In the genomic region with DNA sequence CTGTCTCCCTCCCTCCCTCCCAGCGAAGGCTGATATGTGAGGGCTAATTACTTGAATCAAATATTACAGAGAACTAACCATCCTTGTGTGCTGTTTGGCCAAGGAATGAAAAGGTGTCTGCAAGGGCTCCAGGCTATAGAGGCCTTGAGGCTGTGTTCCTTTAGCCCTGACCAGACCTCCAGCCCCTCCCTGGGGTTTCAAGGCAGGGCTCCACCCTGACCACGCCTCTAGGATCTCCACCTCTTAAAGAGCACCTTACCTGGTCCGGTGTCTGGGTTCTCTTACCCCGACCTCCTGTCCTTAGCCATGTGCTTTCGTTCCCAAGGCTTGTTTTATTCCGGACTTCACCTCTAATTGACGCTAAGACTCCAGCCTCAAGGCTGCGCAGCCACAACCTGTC, we compare ENCODE assay signal across 10 mouse cellular contexts.
A peak's percentile ranks its signal among the peaks of the same experiment; 100 is the strongest.
DNase-seq lines count a peak whose midpoint lies in the region; ATAC-seq and TF ChIP-seq lines count a peak whose summit lies in the region.
"Had no signal": no experiment of that assay in that cellular context is flagged by ENCODE, and none has a peak within 500 bp of the region (broad histone marks: within the 10 kb centered on the region; RNA-seq: fewer than 3 reads in every experiment).

No protein-coding gene starts in this region.

- 31% methylated on average over 8 of the region's 8 CpGs for WGBS in forebrain, embryonic 12.5 days
- 34% methylated on average over 8 of the region's 8 CpGs for WGBS in hindbrain, embryonic 16.5 days
- WGBS in midbrain, embryonic 15.5 days, result 34% methylated on average over 8 of the region's 8 CpGs

- DNase-seq in layer of hippocampus, adult 2 months (ENCODE audit: low spot score in 2 of 2), result no peak
- no peak for DNase-seq in layer of hippocampus, postnatal 36 days
- DNase-seq in left cerebral cortex, postnatal 36 days (ENCODE audit: low spot score in 2 of 2), result no peak
- DNase-seq in frontal cortex, adult 2 months (ENCODE audit: extremely low spot score in 1 of 2, low spot score in 1 of 2), result no peak

- no peak overlapping the region for H3K4me3 ChIP-seq in layer of hippocampus, adult 2 months
- H3K4me3 ChIP-seq in forebrain, embryonic 12.5 days (replicated peaks), result no peak overlapping the region
- H3K4me3 ChIP-seq in hindbrain, embryonic 16.5 days (ENCODE audit: low read length), result no peak overlapping the region
- H3K4me3 ChIP-seq in midbrain, embryonic 15.5 days, result no peak overlapping the region
- H3K4me3 ChIP-seq: embryonic facial prominence, embryonic 15.5 days; megakaryocyte, embryonic 14.5 days had no signal

- H3K36me3 ChIP-seq in forebrain, embryonic 12.5 days (replicated peaks), result peaks cover 57% of the 10 kb centered on the region
- H3K36me3 ChIP-seq in hindbrain, embryonic 16.5 days (ENCODE audit: control insufficient read depth, insufficient read depth, low read length), result peaks cover 36% of the 10 kb centered on the region
- peaks cover 40% of the 10 kb centered on the region for H3K36me3 ChIP-seq in midbrain, embryonic 15.5 days (replicated peaks)

- H3K27ac ChIP-seq in layer of hippocampus, adult 2 months, result peak overlapping the region; percentile 87
- H3K27ac ChIP-seq in forebrain, embryonic 12.5 days, result peak overlapping the region; percentile 73
- H3K27ac ChIP-seq in hindbrain, embryonic 16.5 days (ENCODE audit: low read depth, low read length), result peak overlapping the region; percentile 49; the same call in 1 of the 2 replicates
- peak overlapping the region; percentile 74 for H3K27ac ChIP-seq in midbrain, embryonic 15.5 days
- H3K27ac ChIP-seq: embryonic facial prominence, embryonic 15.5 days had no signal

- H3K4me1 ChIP-seq in forebrain, embryonic 12.5 days, result peaks cover 32% of the 10 kb centered on the region
- H3K4me1 ChIP-seq in hindbrain, embryonic 16.5 days (ENCODE audit: control insufficient read depth, insufficient read depth, low read depth, low read length), result peaks cover 29% of the 10 kb centered on the region
- H3K4me1 ChIP-seq in midbrain, embryonic 15.5 days, result peaks cover 40% of the 10 kb centered on the region

- 0 out of 2 replicates have a peak, but pooled peaks have one; percentile 7 for ATAC-seq in forebrain, embryonic 12.5 days (ENCODE audit: low FRiP score)
- peak; percentile 22; the same call in 1 of the 2 replicates for ATAC-seq in hindbrain, embryonic 16.5 days
- ATAC-seq in midbrain, embryonic 15.5 days (replicated peaks), result 0 out of 2 replicates have a peak, but pooled peaks have one; percentile 16

- H3K9ac ChIP-seq in forebrain, embryonic 12.5 days, result 0 out of 2 replicates have a peak overlapping the region, but pooled peaks have one; percentile 4
- no peak overlapping the region for H3K9ac ChIP-seq in hindbrain, embryonic 16.5 days (ENCODE audit: low read depth, low read length)
- H3K9ac ChIP-seq in midbrain, embryonic 15.5 days, result no peak overlapping the region
- H3K9ac ChIP-seq: embryonic facial prominence, embryonic 15.5 days had no signal

- no peaks in the 10 kb centered on the region for H3K27me3 ChIP-seq in forebrain, embryonic 12.5 days
- H3K27me3 ChIP-seq in hindbrain, embryonic 16.5 days (replicated peaks; ENCODE audit: control insufficient read depth, insufficient read depth, low read length), result no peaks in the 10 kb centered on the region
- no peaks in the 10 kb centered on the region for H3K27me3 ChIP-seq in midbrain, embryonic 15.5 days (replicated peaks)
- H3K27me3 ChIP-seq: embryonic facial prominence, embryonic 15.5 days had no signal

- H3K4me2 ChIP-seq in forebrain, embryonic 12.5 days, result no peak overlapping the region
- H3K4me2 ChIP-seq in hindbrain, embryonic 16.5 days (ENCODE audit: low read length), result no peak overlapping the region
- no peak overlapping the region for H3K4me2 ChIP-seq in midbrain, embryonic 15.5 days
- H3K4me2 ChIP-seq: embryonic facial prominence, embryonic 15.5 days had no signal

- intact Hi-C loops in left cerebral cortex, postnatal 36 days (cut with DNase I), result loop anchor here (5.0 kb wide), 1 partner anchor 148 kb away; no protein-coding TSS in a partner anchor

- no peaks in the 10 kb centered on the region for H3K9me3 ChIP-seq in forebrain, embryonic 12.5 days
- no peaks in the 10 kb centered on the region for H3K9me3 ChIP-seq in hindbrain, embryonic 16.5 days (ENCODE audit: control insufficient read depth, low read length)
- H3K9me3 ChIP-seq in midbrain, embryonic 15.5 days, result no peaks in the 10 kb centered on the region
- H3K9me3 ChIP-seq: embryonic facial prominence, embryonic 15.5 days; G1E had no signal

- TF ChIP-seq CTCF in layer of hippocampus, adult 2 months (conservative IDR thresholded peaks at IDR 0.05), result no peak
